Mouse (Mus musculus) bone marrow macrophage, adult 2 months (primary cell): Measurements from ENCODE around the gene Arhgap23.

Source experiments
- CTCF ChIP-seq: IDR thresholded peaks from 2 replicates; pipeline ENCODE4 v1.5.1; 2012; ENCODE audit warnings: low read depth, mild to moderate bottlenecking, low read length, moderate library complexity
- POLR2A ChIP-seq: IDR thresholded peaks from 2 replicates; pipeline ENCODE4 v1.6.1; 2012; ENCODE audit warnings: mild to moderate bottlenecking, low read depth, low read length, borderline replicate concordance

DNA sequence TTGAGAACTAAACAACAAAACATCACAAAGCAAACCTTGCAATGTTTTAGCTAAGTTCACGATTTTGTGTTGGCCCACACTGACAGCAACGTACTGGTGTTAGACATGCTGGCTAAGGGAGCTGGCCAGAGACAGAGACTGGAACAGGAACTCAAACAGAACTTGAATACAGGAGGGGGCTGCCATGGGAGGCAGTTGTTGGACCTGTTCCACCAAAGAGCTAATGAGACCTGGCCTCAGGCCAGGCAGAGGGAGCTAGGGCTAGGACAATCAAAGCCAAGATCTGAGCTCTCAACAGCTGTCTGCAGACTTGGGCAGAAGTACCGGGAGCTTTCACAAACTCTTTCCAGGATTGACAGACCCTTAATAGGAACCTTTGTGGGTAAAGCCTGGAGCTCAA is 125.3 kb downstream of the Arhgap23 start:
- no peak for TF ChIP-seq CTCF
- no peak for TF ChIP-seq POLR2A
